ENCODE assay signal across 28 mouse cellular contexts in genomic region chr13:99790951-99791350, GRCm38 (mm10).
DNase-seq lines count a peak whose midpoint lies in the region; ATAC-seq and TF ChIP-seq lines count a peak whose summit lies in the region.
"Had no signal": no experiment of that assay in that cellular context is flagged by ENCODE, and none has a peak within 500 bp of the region (broad histone marks: within the 10 kb centered on the region; RNA-seq: fewer than 3 reads in every experiment).

No protein-coding gene starts in this region.

- no peak for TF ChIP-seq RAD21 in CH12.LX (IDR thresholded peaks at IDR 0.05; ENCODE audit: low read depth, low read length)

- no peaks in the 10 kb centered on the region for H3K27me3 ChIP-seq in midbrain, embryonic 10.5 days (ENCODE audit: low read depth, poor library complexity, severe bottlenecking)
- H3K27me3 ChIP-seq in midbrain, embryonic 15.5 days (replicated peaks) = no peaks in the 10 kb centered on the region
- H3K27me3 ChIP-seq in CH12.LX (replicated peaks) = no peaks in the 10 kb centered on the region
- no peaks in the 10 kb centered on the region for H3K27me3 ChIP-seq in hindbrain, embryonic 11.5 days (ENCODE audit: control insufficient read depth, insufficient read depth, low read length)
- H3K27me3 ChIP-seq: liver, embryonic 12.5 days; midbrain, embryonic 13.5 days; neural tube, embryonic 13.5 days had no signal

- H3K4me2 ChIP-seq in midbrain, embryonic 15.5 days = no peak overlapping the region
- H3K4me2 ChIP-seq in CH12.LX (ENCODE audit: insufficient read depth, low read depth, poor library complexity, severe bottlenecking) = no peak overlapping the region
- H3K4me2 ChIP-seq in hindbrain, embryonic 11.5 days (replicated peaks; ENCODE audit: low read depth, low read length) = no peak overlapping the region
- H3K4me2 ChIP-seq: liver, embryonic 12.5 days; midbrain, embryonic 13.5 days; neural tube, embryonic 13.5 days had no signal

- in situ Hi-C loops in CH12.LX (cut with MboI; ENCODE audit: low pct_ligation_motif_present, low pct_unique_long_range_greater_than_20kb, low sequenced_read_pairs) = no loop called here

- TF ChIP-seq CTCF in CH12.LX (conservative IDR thresholded peaks at IDR 0.05 in 1 of 2, IDR thresholded peaks at IDR 0.05 in 1 of 2; ENCODE audit: low read depth in 2 of 2, low read length in 2 of 2) = 0 out of 4 replicates have a peak, but pooled peaks of 1 of the 2 experiments have one; percentile 7

- no peak overlapping the region for H3K27ac ChIP-seq in midbrain, embryonic 10.5 days (replicated peaks)
- no peak overlapping the region for H3K27ac ChIP-seq in midbrain, embryonic 15.5 days
- H3K27ac ChIP-seq in CH12.LX (ENCODE audit: insufficient read depth, low read depth) = no peak overlapping the region
- H3K27ac ChIP-seq in hindbrain, embryonic 11.5 days (ENCODE audit: low read depth, low read length) = no peak overlapping the region
- H3K27ac ChIP-seq: forebrain, embryonic 10.5 days; heart, embryonic 10.5 days; limb, embryonic 10.5 days; liver, embryonic 12.5 days; midbrain, embryonic 13.5 days; neural tube, embryonic 13.5 days had no signal

- no peak for ATAC-seq in midbrain, embryonic 15.5 days (replicated peaks)
- no peak for ATAC-seq in hindbrain, embryonic 11.5 days (ENCODE audit: low FRiP score)
- ATAC-seq: activated CD4-positive, CD25-positive, alpha-beta regulatory T cell, adult 4 months; forebrain, embryonic 16.5 days; hindbrain, embryonic 16.5 days; intestine, embryonic 16.5 days; liver, embryonic 12.5 days; midbrain, embryonic 13.5 days had no signal

- TF ChIP-seq POLR2A in CH12.LX (IDR thresholded peaks at IDR 0.05; ENCODE audit: low read depth, low read length) = no peak

- no peak overlapping the region for H3K9ac ChIP-seq in midbrain, embryonic 15.5 days
- no peak overlapping the region for H3K9ac ChIP-seq in CH12.LX (ENCODE audit: insufficient read depth, low read depth)
- H3K9ac ChIP-seq in hindbrain, embryonic 11.5 days (ENCODE audit: low read depth, low read length) = no peak overlapping the region
- H3K9ac ChIP-seq: liver, embryonic 12.5 days; midbrain, embryonic 13.5 days; neural tube, embryonic 13.5 days had no signal

- no peaks in the 10 kb centered on the region for H3K9me3 ChIP-seq in midbrain, embryonic 10.5 days (replicated peaks)
- H3K9me3 ChIP-seq in midbrain, embryonic 15.5 days = no peaks in the 10 kb centered on the region
- no peaks in the 10 kb centered on the region for H3K9me3 ChIP-seq in CH12.LX (replicated peaks; ENCODE audit: low read length)
- H3K9me3 ChIP-seq in hindbrain, embryonic 11.5 days (ENCODE audit: control insufficient read depth, low read length) = no peaks in the 10 kb centered on the region
- H3K9me3 ChIP-seq: forebrain, embryonic 10.5 days; heart, embryonic 10.5 days; limb, embryonic 10.5 days; liver, embryonic 12.5 days; midbrain, embryonic 13.5 days; neural tube, embryonic 13.5 days had no signal

- TF ChIP-seq EP300 in CH12.LX (IDR thresholded peaks at IDR 0.05; ENCODE audit: low read length) = no peak

- no peaks in the 10 kb centered on the region for H3K79me2 ChIP-seq in CH12.LX (replicated peaks; ENCODE audit: control insufficient read depth, extremely low read depth, insufficient read depth, poor library complexity, severe bottlenecking)

- 91% methylated on average over 5 of the region's 5 CpGs for WGBS in midbrain, embryonic 10.5 days
- WGBS in midbrain, embryonic 15.5 days = 88% methylated on average over 5 of the region's 5 CpGs
- WGBS in hindbrain, embryonic 11.5 days = 83% methylated on average over 5 of the region's 5 CpGs

- H3K36me3 ChIP-seq in midbrain, embryonic 10.5 days = no peaks in the 10 kb centered on the region
- no peaks in the 10 kb centered on the region for H3K36me3 ChIP-seq in midbrain, embryonic 15.5 days (replicated peaks)
- H3K36me3 ChIP-seq in CH12.LX (replicated peaks in 1 of 2; ENCODE audit: control insufficient read depth in 1 of 2, insufficient read depth in 1 of 2, low read length in 1 of 2) = no peaks in the 10 kb centered on the region
- H3K36me3 ChIP-seq in hindbrain, embryonic 11.5 days (ENCODE audit: control insufficient read depth, insufficient read depth, low read length) = no peaks in the 10 kb centered on the region
- H3K36me3 ChIP-seq: forebrain, embryonic 10.5 days; heart, embryonic 10.5 days; limb, embryonic 10.5 days; liver, embryonic 12.5 days; midbrain, embryonic 13.5 days; neural tube, embryonic 13.5 days had no signal

- intact Hi-C loops in left cerebral cortex, postnatal 14 days (cut with DNase I) = no loop called here

- H3K4me1 ChIP-seq in midbrain, embryonic 10.5 days = peaks cover 12% of the 10 kb centered on the region; the same call in 1 of the 2 replicates
- peaks cover 14% of the 10 kb centered on the region for H3K4me1 ChIP-seq in midbrain, embryonic 15.5 days
- H3K4me1 ChIP-seq in CH12.LX (ENCODE audit: control insufficient read depth in 1 of 2, insufficient read depth in 2 of 2) = no peaks in the 10 kb centered on the region
- H3K4me1 ChIP-seq in hindbrain, embryonic 11.5 days (replicated peaks; ENCODE audit: control insufficient read depth, insufficient read depth, low read length) = no peaks in the 10 kb centered on the region
- H3K4me1 ChIP-seq: liver, embryonic 12.5 days had no signal

- peak; percentile 29 for DNase-seq in midbrain, embryonic 10.5 days (ENCODE audit: low spot score)
- DNase-seq in CH12.LX (ENCODE audit: extremely low read depth) (peak; percentile 28), WW6 (ENCODE audit: low read depth, low spot score) (peak; percentile 42)
- DNase-seq in induced T-regulatory cell, adult 2 months (ENCODE audit: low read depth) = peak; percentile 9
- no peak for DNase-seq in B cell, adult 2 months
- no peak for DNase-seq in left cerebral cortex, postnatal 14 days (ENCODE audit: low spot score in 2 of 2)
- no peak for DNase-seq in hindbrain, embryonic 11.5 days (ENCODE audit: low spot score)
- DNase-seq: adrenal gland, postnatal 14 days; cerebellum, adult 11-12 months; cerebellum, postnatal 10 days; gastrocnemius, postnatal 10 days; heart, postnatal 4 days; kidney, postnatal 4 days; lung, adult 2 months; lung, postnatal 14 days; retina, postnatal 1 day; thymus, adult 18-20 months had no signal

- dilution Hi-C loops in CH12.LX (cut with MboI; ENCODE audit: extremely low pct_ligation_motif_present, extremely low pct_unique_long_range_greater_than_20kb, low sequenced_read_pairs) = no loop called here

- H3K4me3 ChIP-seq in midbrain, embryonic 10.5 days = no peak overlapping the region
- no peak overlapping the region for H3K4me3 ChIP-seq in midbrain, embryonic 15.5 days
- no peak overlapping the region for H3K4me3 ChIP-seq in CH12.LX (replicated peaks in 1 of 3; ENCODE audit: low read depth in 2 of 3, low read length in 2 of 3, poor library complexity in 1 of 3)
- no peak overlapping the region for H3K4me3 ChIP-seq in hindbrain, embryonic 11.5 days (ENCODE audit: low read depth, low read length)
- H3K4me3 ChIP-seq: forebrain, embryonic 10.5 days; heart, embryonic 10.5 days; limb, embryonic 10.5 days; liver, embryonic 12.5 days; midbrain, embryonic 13.5 days; neural tube, embryonic 13.5 days had no signal

TF ChIP-seq in CH12.LX, 34 proteins besides CTCF, POLR2A, EP300 and RAD21:
- TF ChIP-seq MAX (IDR thresholded peaks at IDR 0.05; ENCODE audit: low read length) = no peak
- TF ChIP-seq RCOR1 (conservative IDR thresholded peaks at IDR 0.05; ENCODE audit: low read depth, low read length) = no peak
- TF ChIP-seq JUND (conservative IDR thresholded peaks at IDR 0.05; ENCODE audit: low read depth, low read length) = no peak
- no peak for TF ChIP-seq HCFC1 (IDR thresholded peaks at IDR 0.05; ENCODE audit: low read depth, low read length)
- TF ChIP-seq USF2 (conservative IDR thresholded peaks at IDR 0.05; ENCODE audit: low read depth, low read length) = no peak
- TF ChIP-seq POLR2AphosphoS2 (IDR thresholded peaks at IDR 0.05; ENCODE audit: low read depth, low read length) = no peak
- TF ChIP-seq E2F4 (IDR thresholded peaks at IDR 0.05; ENCODE audit: insufficient replicate concordance, low read depth, low read length) = no peak
- TF ChIP-seq ZC3H11A (IDR thresholded peaks at IDR 0.05; ENCODE audit: low read depth, low read length) = no peak
- no peak for TF ChIP-seq TBP (conservative IDR thresholded peaks at IDR 0.05; ENCODE audit: low read depth, low read length)
- no peak for TF ChIP-seq ETS1 (conservative IDR thresholded peaks at IDR 0.05; ENCODE audit: low read depth, low read length)
- TF ChIP-seq TCF12 (IDR thresholded peaks at IDR 0.05; ENCODE audit: low read depth, low read length) = no peak
- TF ChIP-seq KAT2A (IDR thresholded peaks at IDR 0.05; ENCODE audit: insufficient replicate concordance, low read length) = no peak
- TF ChIP-seq JUN (IDR thresholded peaks at IDR 0.05; ENCODE audit: insufficient read depth, low read depth, low read length) = no peak
- TF ChIP-seq USF1 (IDR thresholded peaks at IDR 0.05; ENCODE audit: low read depth, low read length) = no peak
- TF ChIP-seq NRF1 (IDR thresholded peaks at IDR 0.05; ENCODE audit: low read depth, low read length) = no peak
- TF ChIP-seq MXI1 (IDR thresholded peaks at IDR 0.05; ENCODE audit: low read depth, low read length) = no peak
- TF ChIP-seq IRF4 (IDR thresholded peaks at IDR 0.05; ENCODE audit: low read depth, low read length) = no peak
- TF ChIP-seq CHD1 (IDR thresholded peaks at IDR 0.05; ENCODE audit: low read depth, low read length) = no peak

Comparison
In these comparisons a context has a peak if more than half of its experiments do, and no peak if none do; other contexts are left out.
1. DNase-seq: peak in midbrain, embryonic 10.5 days (single experiment), CH12.LX (single experiment), WW6 (single experiment) and induced T-regulatory cell, adult 2 months (single experiment); none in B cell, adult 2 months (0 of 2), left cerebral cortex, postnatal 14 days (0 of 2) and hindbrain, embryonic 11.5 days (single experiment).